Mouse (Mus musculus): ENCODE results near the gene 4930544D05Rik.

Gene 4930544D05Rik

DNA sequence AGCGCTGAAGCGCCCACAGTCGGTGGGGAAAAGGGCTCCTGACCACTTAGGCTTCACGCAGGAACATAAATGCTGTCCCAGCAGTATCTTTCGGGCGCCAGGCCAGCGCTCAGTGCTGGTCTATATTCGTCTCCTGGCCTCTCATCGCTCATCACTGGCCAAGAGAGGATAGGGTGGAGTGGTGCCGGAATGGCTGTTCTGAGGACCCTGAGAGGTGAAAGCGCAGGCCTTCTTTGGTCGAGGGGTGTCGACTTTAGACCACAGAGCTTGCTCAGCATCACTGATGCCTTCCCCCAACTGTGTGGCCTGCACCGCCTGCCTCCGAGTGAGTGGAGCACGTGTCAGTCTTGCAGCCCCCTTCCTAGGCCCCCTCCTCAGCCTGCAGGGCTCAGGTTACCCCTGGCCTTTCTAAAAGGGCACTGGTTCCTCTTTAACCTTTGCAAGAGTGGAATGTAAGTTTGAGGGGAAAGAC lies 40.8 kb downstream of the 4930544D05Rik start:
- DNase-seq (ENCODE audit: low read depth, low spot score), result no peak

GRCm38 (mm10) chr11:70656964-70657363 lies 41.3 kb downstream of the 4930544D05Rik start, which contains the start of gene Eno3:
Gene Eno3, plus strand, starts transcription at chr11:70657202.
- no peak for DNase-seq (ENCODE audit: low read depth, low spot score)

- DNase-seq (ENCODE audit: low read depth, low spot score), result no peak
These were observed 41.9 kb downstream of the 4930544D05Rik start for GRCm38 (mm10) chr11:70657573-70657972.

GRCm38 (mm10) chr11:70657991-70658390 lies 42.3 kb downstream of the 4930544D05Rik start:
- no peak for DNase-seq (ENCODE audit: low read depth, low spot score)

- no peak for DNase-seq (ENCODE audit: low read depth, low spot score)
These were observed 42.9 kb downstream of the 4930544D05Rik start for GRCm38 (mm10) chr11:70658521-70658920.

- no peak for DNase-seq (ENCODE audit: low read depth, low spot score)
These were observed 43.3 kb downstream of the 4930544D05Rik start for GRCm38 (mm10) chr11:70658942-70659341.

- DNase-seq (ENCODE audit: low read depth, low spot score), result no peak
These were observed 44.9 kb downstream of the 4930544D05Rik start for GRCm38 (mm10) chr11:70660571-70660970.

DNA sequence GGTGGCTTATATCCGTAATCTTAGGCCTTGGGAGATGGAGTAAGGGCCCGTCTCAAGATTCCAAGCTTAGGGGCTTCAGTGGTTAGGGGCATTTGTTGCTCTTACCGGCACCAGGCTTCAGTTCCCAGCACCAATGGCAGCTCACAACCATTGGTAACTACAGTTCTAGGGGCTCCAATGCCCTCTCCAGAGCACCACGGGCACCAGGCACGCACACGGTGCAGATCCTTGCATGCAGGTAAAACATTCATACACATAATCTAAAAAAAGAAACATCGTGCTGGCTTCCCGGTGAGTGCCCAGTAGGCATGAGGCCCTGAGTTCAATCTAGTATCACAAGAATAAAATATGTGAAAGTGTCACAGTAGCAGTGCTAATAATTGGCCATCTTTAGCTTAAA lies 47.5 kb downstream of the 4930544D05Rik start:
- no peak for DNase-seq (ENCODE audit: low read depth, low spot score)

- no peak for DNase-seq (ENCODE audit: low read depth, low spot score)
These were observed 48.3 kb downstream of the 4930544D05Rik start for GRCm38 (mm10) chr11:70663957-70664356.

- DNase-seq (ENCODE audit: low read depth, low spot score), result no peak
These were observed 49.1 kb downstream of the 4930544D05Rik start for GRCm38 (mm10) chr11:70664741-70665140.

Measured in telencephalon, adult 2 months (tissue).